Mouse (Mus musculus) ES-E14 (cell line): ENCODE measurements around the gene Amdhd1. TPM values are rescaled to one million over a fixed set of nuclear protein-coding genes. Genes with fewer than 3 reads are reported as not detected.

Source experiments
- DNase-seq: peaks from one replicate; pipeline ENCODE4 v3.0.0-alpha.2; 2013; ENCODE audit warnings: low read depth, low spot score
- H3K27ac ChIP-seq: 2 replicates; pipeline ENCODE4 v1.5.1; 2012; ENCODE audit warnings: low read depth, mild to moderate bottlenecking, low read length, moderate library complexity, mixed read lengths; ENCODE audit not compliant: poor library complexity, insufficient read depth, severe bottlenecking
- H3K36me3 ChIP-seq: 2 replicates; pipeline ENCODE4 v1.6.1; 2012; ENCODE audit warnings: mild to moderate bottlenecking, low read length, moderate library complexity, mixed read lengths; ENCODE audit not compliant: control insufficient read depth, poor library complexity, insufficient read depth, severe bottlenecking
- H3K4me1 ChIP-seq, 2 experiments: fragments of 150-350 bp in 1 of 2; sonication (generic) in 1 of 2; 2 replicates each; pipeline ENCODE4 v1.6.1; 2012; ENCODE audit warnings: low read length in 2 of 2, mild to moderate bottlenecking in 1 of 2, mixed read lengths in 1 of 2; ENCODE audit not compliant: control insufficient read depth in 2 of 2, insufficient read depth in 2 of 2, poor library complexity in 1 of 2
- H3K4me3 ChIP-seq, 2 experiments: fragments of 150-350 bp in 1 of 2; sonication (generic) in 1 of 2; 2 replicates each; pipeline ENCODE4 v1.5.1; 2012; ENCODE audit warnings: low read length in 2 of 2, low read depth in 1 of 2, mild to moderate bottlenecking in 1 of 2, mixed read lengths in 1 of 2; ENCODE audit not compliant: insufficient read depth in 1 of 2, poor library complexity in 1 of 2, severe bottlenecking in 1 of 2
- H3K9ac ChIP-seq: 2 replicates; pipeline ENCODE4 v1.6.1; 2012; ENCODE audit warnings: low read depth, mild to moderate bottlenecking, low read length, mixed read lengths; ENCODE audit not compliant: poor library complexity, insufficient read depth, severe bottlenecking
- H3K9me3 ChIP-seq: fragments of 150-350 bp; sonication (generic); 2 replicates; pipeline ENCODE4 v1.6.1; 2012; ENCODE audit warnings: low read depth, mild to moderate bottlenecking, low read length; ENCODE audit not compliant: control insufficient read depth, insufficient read depth
- CHD2 ChIP-seq: IDR thresholded peaks from 2 replicates; pipeline ENCODE4 v1.6.1; 2014; ENCODE audit warnings: mild to moderate bottlenecking, low read depth, low read length, inconsistent platforms
- HCFC1 ChIP-seq: IDR thresholded peaks from 2 replicates; pipeline ENCODE4 v1.6.1; 2012; ENCODE audit warnings: low read length, inconsistent platforms, borderline replicate concordance; ENCODE audit not compliant: insufficient read depth
- MAFK ChIP-seq: IDR thresholded peaks from 2 replicates; pipeline ENCODE4 v1.6.1; 2014; ENCODE audit warnings: mild to moderate bottlenecking, low read depth, low read length, inconsistent platforms; ENCODE audit not compliant: insufficient read depth
- ZC3H11A ChIP-seq: IDR thresholded peaks from 2 replicates; pipeline ENCODE4 v1.6.1; 2012; ENCODE audit warnings: low read depth, mild to moderate bottlenecking, inconsistent platforms, low read length, borderline replicate concordance
- ZNF384 ChIP-seq: IDR thresholded peaks from 2 replicates; pipeline ENCODE4 v1.6.1; 2012; ENCODE audit warnings: low read depth, low read length, inconsistent platforms
- in situ Hi-C, 2 experiments: fragments of 600-800 bp; cut with MboI; formaldehyde crosslinking; loops; one replicate each; pipeline ENCODE4 v1.15.1; 2025; ENCODE audit warnings: low sequenced_read_pairs in 2 of 2, inconsistent platforms in 1 of 2; ENCODE audit not compliant: unreplicated experiment in 2 of 2
- total RNA-seq: library from RNA; depleted of rRNA; stranded (reverse); fragments of 300-350 nt; gene quantifications from 2 replicates; pipeline ENCODE4 v1.2.3, GENCODE M21; 2012

Amdhd1 gene
- total RNA-seq, 1 experiment, result 0.40 TPM

- no peaks in the 10 kb centered on the region for H3K36me3 ChIP-seq
- TF ChIP-seq ZC3H11A (no peak), CHD2 (no peak), ZNF384 (no peak), HCFC1 (no peak), MAFK (no peak)
- no peak overlapping the region for H3K4me3 ChIP-seq
- in situ Hi-C loops, result loop anchor here (5.0 to 25.0 kb wide), 2 partner anchors 149 to 514 kb away; no protein-coding TSS in a partner anchor
- H3K9me3 ChIP-seq, result no peaks in the 10 kb centered on the region
- peaks cover 0 to 2% of the 10 kb centered on the region in 2 experiments; a peak in 1 of 4 replicates for H3K4me1 ChIP-seq
- no peak overlapping the region for H3K27ac ChIP-seq
- DNase-seq, result no peak
- no peak overlapping the region for H3K9ac ChIP-seq
Observed at GRCm38 (mm10) chr10:93575960-93576359, 36.1 kb upstream of the Amdhd1 start.

GRCm38 (mm10) chr10:93574966-93575365 lies 35.1 kb upstream of the Amdhd1 start:
- Histone ChIP-seq H3K36me3 (no peaks in the 10 kb centered on the region), H3K4me3 (no peak overlapping the region), H3K27ac (no peak overlapping the region), H3K4me1 (peaks cover 0 to 2% of the 10 kb centered on the region in 2 experiments; a peak in 1 of 4 replicates), H3K9me3 (no peaks in the 10 kb centered on the region), H3K9ac (no peak overlapping the region)
- no peak for DNase-seq
- in situ Hi-C loops, result loop anchor here (5.0 to 25.0 kb wide), 2 partner anchors 148 to 513 kb away; no protein-coding TSS in a partner anchor
- TF ChIP-seq MAFK (no peak), ZC3H11A (no peak), CHD2 (no peak), ZNF384 (no peak)

- Histone ChIP-seq H3K27ac (no peak overlapping the region), H3K4me3 (no peak overlapping the region), H3K4me1 (peaks cover 0 to 1% of the 10 kb centered on the region in 2 experiments; a peak in 1 of 4 replicates), H3K9me3 (no peaks in the 10 kb centered on the region), H3K36me3 (no peaks in the 10 kb centered on the region), H3K9ac (no peak overlapping the region)
- in situ Hi-C loops, result no loop called here
- TF ChIP-seq MAFK (no peak), ZC3H11A (no peak), ZNF384 (peak; percentile 85)
- no peak for DNase-seq
Observed at GRCm38 (mm10) chr10:93572209-93572608, 32.4 kb upstream of the Amdhd1 start.

DNA sequence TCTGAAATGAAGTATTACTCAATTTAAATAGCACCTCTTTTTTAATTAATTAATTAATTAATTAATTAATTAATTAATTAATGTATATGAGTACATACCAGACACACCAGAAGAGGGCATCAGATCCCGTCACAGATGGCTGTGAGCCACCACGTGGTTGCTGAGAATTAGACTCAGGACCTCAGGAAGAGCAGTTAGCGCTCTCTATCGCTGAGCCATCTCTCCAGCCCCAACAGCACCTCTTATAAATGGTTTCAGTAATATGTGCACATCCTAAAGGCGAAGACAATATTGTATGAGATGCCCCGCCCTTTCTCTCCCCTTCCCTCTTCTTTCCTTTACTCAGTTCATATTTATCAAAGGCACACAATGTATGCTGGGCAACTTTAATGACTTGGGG lies 28.8 kb upstream of the Amdhd1 start:
- in situ Hi-C loops, result no loop called here
- H3K9me3 ChIP-seq, result no peaks in the 10 kb centered on the region
- no peak overlapping the region for H3K27ac ChIP-seq
- no peaks in the 10 kb centered on the region for H3K4me1 ChIP-seq
- no peak overlapping the region for H3K9ac ChIP-seq
- no peak for DNase-seq
- TF ChIP-seq ZNF384 (no peak), HCFC1 (no peak), MAFK (no peak), ZC3H11A (no peak), CHD2 (no peak)
- no peak overlapping the region for H3K4me3 ChIP-seq
- no peaks in the 10 kb centered on the region for H3K36me3 ChIP-seq
